Mouse (Mus musculus): ENCODE measurements around the gene Itprid2. TPM values are rescaled to one million over a fixed set of nuclear protein-coding genes. Genes with fewer than 3 reads are reported as not detected.

Gene Itprid2
- polyA plus RNA-seq, 1 experiment from 2014 or later, result 7.6 TPM

GRCm38 (mm10) chr2:79603363-79603762, 31.8 kb upstream of the Itprid2 start:
- H3K4me2 ChIP-seq (replicated peaks; ENCODE audit: low read depth, low read length), result no peak overlapping the region
- peaks cover 3% of the 10 kb centered on the region; the same call in 1 of the 2 replicates for H3K4me1 ChIP-seq (ENCODE audit: insufficient read depth, low read depth, low read length)
- H3K27me3 ChIP-seq (replicated peaks; ENCODE audit: insufficient read depth, low read length), result no peaks in the 10 kb centered on the region
- no peak for ATAC-seq
- H3K9ac ChIP-seq (replicated peaks; ENCODE audit: low read depth), result no peak overlapping the region
- H3K36me3 ChIP-seq (ENCODE audit: insufficient read depth, low read length), result no peaks in the 10 kb centered on the region
- no peak overlapping the region for H3K27ac ChIP-seq (ENCODE audit: low read length)
- DNase-seq (ENCODE audit: low spot score), result no peak
- WGBS, result 80% methylated on average over 4 of the region's 4 CpGs
- no peaks in the 10 kb centered on the region for H3K9me3 ChIP-seq (ENCODE audit: low read length)
- H3K4me3 ChIP-seq (ENCODE audit: low read depth, low read length), result no peak overlapping the region
- TF ChIP-seq CTCF (IDR thresholded peaks at IDR 0.05) (no peak), EP300 (IDR thresholded peaks at IDR 0.05) (no peak)

GRCm38 (mm10) chr2:79606033-79606432, 29.1 kb upstream of the Itprid2 start:
- 44% methylated on average over 2 of the region's 2 CpGs for WGBS
- no peaks in the 10 kb centered on the region for H3K36me3 ChIP-seq (ENCODE audit: insufficient read depth, low read length)

GRCm38 (mm10) chr2:79607181-79607580, 28.0 kb upstream of the Itprid2 start:
- Histone ChIP-seq H3K9ac (replicated peaks; ENCODE audit: low read depth) (no peak overlapping the region), H3K4me1 (ENCODE audit: insufficient read depth, low read depth, low read length) (no peaks in the 10 kb centered on the region), H3K27me3 (replicated peaks; ENCODE audit: insufficient read depth, low read length) (no peaks in the 10 kb centered on the region), H3K4me2 (replicated peaks; ENCODE audit: low read depth, low read length) (no peak overlapping the region), H3K9me3 (ENCODE audit: low read length) (no peaks in the 10 kb centered on the region), H3K36me3 (ENCODE audit: insufficient read depth, low read length) (no peaks in the 10 kb centered on the region), H3K4me3 (ENCODE audit: low read depth, low read length) (no peak overlapping the region), H3K27ac (ENCODE audit: low read length) (no peak overlapping the region)
- TF ChIP-seq CTCF (IDR thresholded peaks at IDR 0.05) (no peak), EP300 (IDR thresholded peaks at IDR 0.05) (no peak)
- DNase-seq (ENCODE audit: low spot score) (no peak), ATAC-seq (no peak)
- WGBS, result 83% methylated on average over 2 of the region's 2 CpGs

More at GRCm38 (mm10) chr2:79606033-79606432, 29.1 kb upstream of the Itprid2 start:
- no peak overlapping the region for H3K4me2 ChIP-seq (replicated peaks; ENCODE audit: low read depth, low read length)
- peaks cover 3% of the 10 kb centered on the region; the same call in 1 of the 2 replicates for H3K4me1 ChIP-seq (ENCODE audit: insufficient read depth, low read depth, low read length)
- H3K27ac ChIP-seq (ENCODE audit: low read length), result no peak overlapping the region
- TF ChIP-seq CTCF (IDR thresholded peaks at IDR 0.05) (no peak), EP300 (IDR thresholded peaks at IDR 0.05) (no peak)
- H3K9me3 ChIP-seq (ENCODE audit: low read length), result no peaks in the 10 kb centered on the region
- DNase-seq (ENCODE audit: low spot score) (no peak), ATAC-seq (no peak)
- no peaks in the 10 kb centered on the region for H3K27me3 ChIP-seq (replicated peaks; ENCODE audit: insufficient read depth, low read length)
- no peak overlapping the region for H3K9ac ChIP-seq (replicated peaks; ENCODE audit: low read depth)
- no peak overlapping the region for H3K4me3 ChIP-seq (ENCODE audit: low read depth, low read length)

GRCm38 (mm10) chr2:79608301-79609074, 26.7 kb upstream of the Itprid2 start:
- no peak overlapping the region for H3K27ac ChIP-seq (ENCODE audit: low read length)

GRCm38 (mm10) chr2:79610894-79611293, 24.3 kb upstream of the Itprid2 start:
- no peak overlapping the region for H3K27ac ChIP-seq (ENCODE audit: low read length)
- H3K4me2 ChIP-seq (replicated peaks; ENCODE audit: low read depth, low read length), result no peak overlapping the region
- 59% methylated on average over 3 of the region's 3 CpGs for WGBS
- H3K27me3 ChIP-seq (replicated peaks; ENCODE audit: insufficient read depth, low read length), result no peaks in the 10 kb centered on the region
- H3K4me1 ChIP-seq (ENCODE audit: insufficient read depth, low read depth, low read length), result no peaks in the 10 kb centered on the region
- no peak for ATAC-seq
- no peak overlapping the region for H3K9ac ChIP-seq (replicated peaks; ENCODE audit: low read depth)
- no peaks in the 10 kb centered on the region for H3K36me3 ChIP-seq (ENCODE audit: insufficient read depth, low read length)
- DNase-seq (ENCODE audit: low spot score), result no peak
- no peak overlapping the region for H3K4me3 ChIP-seq (ENCODE audit: low read depth, low read length)
- TF ChIP-seq CTCF (IDR thresholded peaks at IDR 0.05) (no peak), EP300 (IDR thresholded peaks at IDR 0.05) (no peak)
- no peaks in the 10 kb centered on the region for H3K9me3 ChIP-seq (ENCODE audit: low read length)

More at GRCm38 (mm10) chr2:79608301-79609074, 26.7 kb upstream of the Itprid2 start:
- TF ChIP-seq EP300 (IDR thresholded peaks at IDR 0.05), result no peak
- TF ChIP-seq CTCF (IDR thresholded peaks at IDR 0.05), result no peak
- no peak overlapping the region for H3K4me3 ChIP-seq (ENCODE audit: low read depth, low read length)
- H3K4me1 ChIP-seq (ENCODE audit: insufficient read depth, low read depth, low read length), result no peaks in the 10 kb centered on the region
- no peaks in the 10 kb centered on the region for H3K9me3 ChIP-seq (ENCODE audit: low read length)
- no peaks in the 10 kb centered on the region for H3K27me3 ChIP-seq (replicated peaks; ENCODE audit: insufficient read depth, low read length)
- 58% methylated on average over 8 of the region's 8 CpGs for WGBS
- no peaks in the 10 kb centered on the region for H3K36me3 ChIP-seq (ENCODE audit: insufficient read depth, low read length)
- no peak overlapping the region for H3K4me2 ChIP-seq (replicated peaks; ENCODE audit: low read depth, low read length)
- DNase-seq (ENCODE audit: low spot score) (peak; percentile 43), ATAC-seq (no peak)
- H3K9ac ChIP-seq (replicated peaks; ENCODE audit: low read depth), result no peak overlapping the region

GRCm38 (mm10) chr2:79618145-79618544, 17.0 kb upstream of the Itprid2 start:
- Histone ChIP-seq H3K9me3 (ENCODE audit: low read length) (no peaks in the 10 kb centered on the region), H3K27ac (ENCODE audit: low read length) (no peak overlapping the region), H3K9ac (replicated peaks; ENCODE audit: low read depth) (no peak overlapping the region), H3K4me1 (ENCODE audit: insufficient read depth, low read depth, low read length) (no peaks in the 10 kb centered on the region), H3K27me3 (replicated peaks; ENCODE audit: insufficient read depth, low read length) (no peaks in the 10 kb centered on the region), H3K4me2 (replicated peaks; ENCODE audit: low read depth, low read length) (no peak overlapping the region), H3K36me3 (ENCODE audit: insufficient read depth, low read length) (no peaks in the 10 kb centered on the region), H3K4me3 (ENCODE audit: low read depth, low read length) (no peak overlapping the region)
- 82% methylated on average over 2 of the region's 2 CpGs for WGBS
- ATAC-seq (no peak), DNase-seq (ENCODE audit: low spot score) (no peak)
- TF ChIP-seq EP300 (IDR thresholded peaks at IDR 0.05) (no peak), CTCF (IDR thresholded peaks at IDR 0.05) (no peak)

All from lung, postnatal 0 days (tissue).